Mouse (Mus musculus) lung, postnatal 0 days (tissue): ENCODE results near the gene Usp48. TPM values are rescaled to one million over a fixed set of nuclear protein-coding genes. Genes with fewer than 3 reads are reported as not detected.

Experiments
- ATAC-seq: fragments of 200-750 bp; cut with Nextera tagmentation; 2 replicates; pipeline ENCODE4 v1.8.0; 2017; ENCODE audit warnings: moderate library complexity
- DNase-seq: peaks from one replicate; pipeline ENCODE4 v3.0.0-alpha.2; 2016; ENCODE audit warnings: low spot score
- H3K27ac ChIP-seq: fragments of 300-500 bp; sonication (generic); 2 replicates; pipeline ENCODE4 v1.5.1; 2014; ENCODE audit warnings: antibody characterized with exemption, mild to moderate bottlenecking, low read length, mixed read lengths
- H3K27me3 ChIP-seq: fragments of 300-500 bp; sonication (generic); replicated peaks from 2 replicates; pipeline ENCODE4 v1.6.1; 2014; ENCODE audit warnings: low read length, mixed read lengths; ENCODE audit not compliant: insufficient read depth
- H3K36me3 ChIP-seq: fragments of 300-500 bp; sonication (generic); 2 replicates; pipeline ENCODE4 v1.6.1; 2014; ENCODE audit warnings: low read length, mixed read lengths; ENCODE audit not compliant: insufficient read depth
- H3K4me1 ChIP-seq: fragments of 300-500 bp; sonication (generic); 2 replicates; pipeline ENCODE4 v1.6.1; 2014; ENCODE audit warnings: antibody characterized with exemption, low read depth, low read length, mixed read lengths; ENCODE audit not compliant: insufficient read depth
- H3K4me2 ChIP-seq: fragments of 300-500 bp; sonication (generic); replicated peaks from 2 replicates; pipeline ENCODE4 v1.6.1; 2014; ENCODE audit warnings: low read depth, mild to moderate bottlenecking, low read length, moderate library complexity, mixed read lengths
- H3K4me3 ChIP-seq: fragments of 300-500 bp; sonication (generic); 2 replicates; pipeline ENCODE4 v1.5.1; 2014; ENCODE audit warnings: low read depth, low read length
- H3K9ac ChIP-seq: fragments of 300-500 bp; sonication (generic); replicated peaks from 2 replicates; pipeline ENCODE4 v1.6.1; 2014; ENCODE audit warnings: low read depth, mild to moderate bottlenecking
- H3K9me3 ChIP-seq: fragments of 300-500 bp; sonication (generic); 2 replicates; pipeline ENCODE4 v1.6.1; 2016; ENCODE audit warnings: low read length, mixed read lengths
- CTCF ChIP-seq: IDR thresholded peaks from 2 replicates; pipeline ENCODE4 v1.5.1; 2016; ENCODE audit warnings: antibody characterized with exemption, mild to moderate bottlenecking
- EP300 ChIP-seq: IDR thresholded peaks from 2 replicates; pipeline ENCODE4 v1.6.1; 2016; ENCODE audit warnings: antibody characterized with exemption, mild to moderate bottlenecking, control low read depth
- WGBS: fragments of 180-500 bp; shearing (Covaris S2); extraction: QIAGEN DNeasy Blood & Tissue Kit; methylation state at CpG from one replicate; pipeline ENCODE4 v1.1.7; 2014; 5-methylcytosine and 5-hydroxymethylcytosine counted together
- polyA plus RNA-seq: library from polyadenylated mRNA; unstranded; fragments of >200 nt; fragmentation: Nextera tagmentation; extraction: Ambion mirVana; gene quantifications from 2 replicates; pipeline ENCODE4 v1.2.1, GENCODE M21; 2015

Usp48 gene
- polyA plus RNA-seq, 1 experiment from 2014 or later: 30.9 TPM

- ATAC-seq: peak; percentile 65
- H3K36me3 ChIP-seq: peaks cover 43% of the 10 kb centered on the region
Observed at GRCm38 (mm10) chr4:137642101-137642500, 48.5 kb downstream of the Usp48 start.

GRCm38 (mm10) chr4:137643459-137643858 lies 49.9 kb downstream of the Usp48 start:
- no peaks in the 10 kb centered on the region for H3K9me3 ChIP-seq
- peaks cover 43% of the 10 kb centered on the region for H3K36me3 ChIP-seq
- H3K27me3 ChIP-seq: no peaks in the 10 kb centered on the region
- H3K27ac ChIP-seq: no peak overlapping the region
- H3K4me3 ChIP-seq: no peak overlapping the region
- H3K4me2 ChIP-seq: no peak overlapping the region
- DNase-seq: no peak
- TF ChIP-seq EP300 (no peak), CTCF (no peak)
- H3K4me1 ChIP-seq: no peaks in the 10 kb centered on the region
- WGBS: 85% methylated on average over 2 of the region's 2 CpGs
- H3K9ac ChIP-seq: no peak overlapping the region
- no peak for ATAC-seq

More at GRCm38 (mm10) chr4:137642101-137642500, 48.5 kb downstream of the Usp48 start:
- no peak overlapping the region for H3K4me3 ChIP-seq
- no peak overlapping the region for H3K4me2 ChIP-seq
- H3K9ac ChIP-seq: no peak overlapping the region
- TF ChIP-seq CTCF (no peak), EP300 (no peak)
- no peaks in the 10 kb centered on the region for H3K9me3 ChIP-seq
- DNase-seq: peak; percentile 25
- H3K27me3 ChIP-seq: no peaks in the 10 kb centered on the region
- WGBS: 51% methylated on average over 2 of the region's 2 CpGs
- H3K4me1 ChIP-seq: no peaks in the 10 kb centered on the region
- H3K27ac ChIP-seq: peak overlapping the region; percentile 34; the same call in 1 of the 2 replicates

- no peak overlapping the region for H3K27ac ChIP-seq
- H3K4me1 ChIP-seq: no peaks in the 10 kb centered on the region
- no peak overlapping the region for H3K9ac ChIP-seq
- no peak for TF ChIP-seq EP300
- no peak for TF ChIP-seq CTCF
- ATAC-seq: no peak
- H3K9me3 ChIP-seq: no peaks in the 10 kb centered on the region
- DNase-seq: no peak
- no peaks in the 10 kb centered on the region for H3K27me3 ChIP-seq
- H3K4me3 ChIP-seq: no peak overlapping the region
- peaks cover 46% of the 10 kb centered on the region for H3K36me3 ChIP-seq
- H3K4me2 ChIP-seq: no peak overlapping the region
Observed at GRCm38 (mm10) chr4:137646262-137646661, 52.7 kb downstream of the Usp48 start.

GRCm38 (mm10) chr4:137647648-137648047 lies 54.1 kb downstream of the Usp48 start:
- Histone ChIP-seq H3K36me3 (peaks cover 48% of the 10 kb centered on the region), H3K9ac (no peak overlapping the region), H3K4me1 (no peaks in the 10 kb centered on the region), H3K27ac (no peak overlapping the region), H3K4me2 (no peak overlapping the region), H3K27me3 (no peaks in the 10 kb centered on the region), H3K4me3 (no peak overlapping the region), H3K9me3 (no peaks in the 10 kb centered on the region)
- DNase-seq (no peak), ATAC-seq (no peak)
- 90% methylated on average over 6 of the region's 6 CpGs for WGBS
- TF ChIP-seq CTCF (no peak), EP300 (no peak)

- Histone ChIP-seq H3K4me3 (no peak overlapping the region), H3K4me1 (no peaks in the 10 kb centered on the region), H3K36me3 (peaks cover 50% of the 10 kb centered on the region), H3K4me2 (no peak overlapping the region), H3K9me3 (no peaks in the 10 kb centered on the region), H3K27me3 (no peaks in the 10 kb centered on the region), H3K27ac (no peak overlapping the region), H3K9ac (no peak overlapping the region)
- DNase-seq (no peak), ATAC-seq (no peak)
- 77% methylated on average over 9 of the region's 9 CpGs for WGBS
- TF ChIP-seq CTCF (no peak), EP300 (no peak)
Observed at GRCm38 (mm10) chr4:137648230-137648629, 54.7 kb downstream of the Usp48 start.

- H3K9me3 ChIP-seq: no peaks in the 10 kb centered on the region
- 71% methylated on average over 5 of the region's 5 CpGs for WGBS
- H3K4me3 ChIP-seq: no peak overlapping the region
Observed at GRCm38 (mm10) chr4:137650912-137651311, 57.4 kb downstream of the Usp48 start.

GRCm38 (mm10) chr4:137652835-137653346 lies 59.3 kb downstream of the Usp48 start:
- H3K9me3 ChIP-seq: no peaks in the 10 kb centered on the region
- H3K4me1 ChIP-seq: no peaks in the 10 kb centered on the region
- no peak overlapping the region for H3K27ac ChIP-seq
- no peak overlapping the region for H3K9ac ChIP-seq
- no peak for ATAC-seq
- no peak overlapping the region for H3K4me3 ChIP-seq
- 92% methylated on average over 5 of the region's 5 CpGs for WGBS
- no peak for DNase-seq
- H3K36me3 ChIP-seq: peaks cover 47% of the 10 kb centered on the region
- H3K27me3 ChIP-seq: no peaks in the 10 kb centered on the region
- H3K4me2 ChIP-seq: no peak overlapping the region
- TF ChIP-seq EP300 (no peak), CTCF (no peak)

More at GRCm38 (mm10) chr4:137650912-137651311, 57.4 kb downstream of the Usp48 start:
- Histone ChIP-seq H3K4me2 (no peak overlapping the region), H3K36me3 (peaks cover 46% of the 10 kb centered on the region), H3K4me1 (no peaks in the 10 kb centered on the region), H3K27me3 (no peaks in the 10 kb centered on the region), H3K9ac (no peak overlapping the region), H3K27ac (no peak overlapping the region)
- no peak for DNase-seq
- ATAC-seq: no peak
- no peak for TF ChIP-seq CTCF
- no peak for TF ChIP-seq EP300
